Mouse (Mus musculus): Measurements from ENCODE around the gene Tspan32.

- TF ChIP-seq CTCF (IDR thresholded peaks at IDR 0.05; ENCODE audit: low read depth) (no peak), EP300 (IDR thresholded peaks at IDR 0.05; ENCODE audit: low read depth) (no peak)
These were observed 16.7 kb downstream of the Tspan32 start for GRCm38 (mm10) chr7:143021356-143022164.
